Mouse (Mus musculus): ENCODE measurements around the gene Bcl2l1. TPM values are rescaled to one million over a fixed set of nuclear protein-coding genes. Genes with fewer than 3 reads are reported as not detected.

Bcl2l1 gene
- polyA plus RNA-seq, 1 experiment from 2014 or later = 74.3 TPM

DNA sequence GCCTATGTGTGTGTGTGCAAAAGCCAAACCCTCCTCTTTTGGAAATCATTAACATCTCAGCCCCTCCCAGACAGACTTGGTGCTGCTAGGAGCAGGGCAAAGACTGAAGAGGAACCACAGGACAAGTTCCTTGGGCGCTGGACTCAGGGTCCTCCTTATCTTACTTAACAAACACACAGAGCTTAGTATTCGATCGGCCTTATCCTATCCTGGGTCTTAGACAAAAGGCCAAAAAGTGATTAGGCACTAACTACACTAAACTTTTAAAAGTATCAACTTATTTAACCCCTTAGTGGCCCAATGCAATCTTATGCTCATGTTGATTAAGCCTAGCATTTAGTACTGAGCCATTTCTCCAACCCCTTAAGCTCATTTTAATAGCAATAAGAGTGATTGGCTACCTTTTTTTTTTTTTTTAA, 91.7 kb downstream of the Bcl2l1 start:
- Histone ChIP-seq H3K4me1 (ENCODE audit: control insufficient read depth, insufficient read depth, low read length) (peaks cover 34% of the 10 kb centered on the region), H3K9ac (ENCODE audit: low read length) (no peak overlapping the region), H3K9me3 (replicated peaks; ENCODE audit: control insufficient read depth, low read length) (no peaks in the 10 kb centered on the region), H3K27me3 (ENCODE audit: control insufficient read depth, insufficient read depth, low read length) (no peaks in the 10 kb centered on the region), H3K4me3 (ENCODE audit: low read length) (no peak overlapping the region), H3K4me2 (ENCODE audit: low read depth, low read length) (peak overlapping the region; percentile 83), H3K36me3 (ENCODE audit: control insufficient read depth, insufficient read depth) (no peaks in the 10 kb centered on the region), H3K27ac (ENCODE audit: low read length) (peak overlapping the region; percentile 86)
- no peak for ATAC-seq (replicated peaks; ENCODE audit: extremely low read depth, insufficient read depth, low FRiP score)
- WGBS = 15% methylated on average over 3 of the region's 3 CpGs

DNA sequence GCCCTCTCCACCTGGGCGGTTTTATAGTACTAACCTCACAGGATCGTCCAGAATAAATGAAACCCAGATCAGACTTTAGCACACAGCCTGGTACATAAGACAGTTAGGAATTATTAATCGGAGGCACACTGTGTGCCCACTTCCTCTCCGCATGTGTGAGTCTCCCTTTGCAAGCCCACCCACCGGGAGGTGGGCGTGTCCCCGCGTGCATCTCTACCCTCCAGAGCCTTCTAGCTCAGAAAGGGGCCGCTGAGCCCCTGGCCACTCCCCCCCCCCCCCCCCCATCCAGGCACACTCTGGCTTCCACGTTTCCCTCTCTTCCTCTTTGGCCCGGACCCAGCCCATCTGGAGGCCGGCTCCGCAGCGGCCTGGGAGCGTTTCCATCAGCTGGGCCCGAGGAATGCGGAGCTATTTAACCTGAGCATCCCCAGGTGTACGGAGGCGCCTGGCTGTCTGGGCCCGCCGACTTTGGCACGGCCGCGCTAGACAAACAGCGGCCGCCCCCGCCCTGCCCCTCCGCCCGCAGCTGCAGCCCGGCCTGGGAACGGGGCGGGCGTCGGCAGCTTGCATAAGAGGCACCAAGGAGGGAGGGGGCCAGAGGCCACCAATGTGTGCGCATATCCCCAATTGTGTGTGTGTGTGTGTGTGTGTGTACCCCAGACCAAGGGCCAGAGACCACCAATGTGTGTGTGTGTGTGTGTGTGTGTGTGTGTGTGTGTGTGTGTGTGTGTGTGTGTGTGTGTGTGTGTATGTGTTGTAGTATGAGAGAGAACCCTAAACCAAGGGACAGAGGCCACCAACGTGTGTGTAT, 92.3 kb downstream of the Bcl2l1 start:
- H3K9me3 ChIP-seq (replicated peaks; ENCODE audit: control insufficient read depth, low read length) = no peaks in the 10 kb centered on the region
- H3K9ac ChIP-seq (ENCODE audit: low read length) = peak overlapping the region; percentile 86
- H3K4me3 ChIP-seq (ENCODE audit: low read length) = peak overlapping the region; percentile 45
- H3K27me3 ChIP-seq (ENCODE audit: control insufficient read depth, insufficient read depth, low read length) = no peaks in the 10 kb centered on the region
- ATAC-seq (replicated peaks; ENCODE audit: extremely low read depth, insufficient read depth, low FRiP score) = peak; percentile 25
- peak overlapping the region; percentile 86 for H3K27ac ChIP-seq (ENCODE audit: low read length)
- H3K36me3 ChIP-seq (ENCODE audit: control insufficient read depth, insufficient read depth) = no peaks in the 10 kb centered on the region
- H3K4me2 ChIP-seq (ENCODE audit: low read depth, low read length) = peak overlapping the region; percentile 83
- whole genome bisulfite sequencing = 2% methylated on average over 33 of the region's 36 CpGs
- peaks cover 38% of the 10 kb centered on the region for H3K4me1 ChIP-seq (ENCODE audit: control insufficient read depth, insufficient read depth, low read length)

DNA sequence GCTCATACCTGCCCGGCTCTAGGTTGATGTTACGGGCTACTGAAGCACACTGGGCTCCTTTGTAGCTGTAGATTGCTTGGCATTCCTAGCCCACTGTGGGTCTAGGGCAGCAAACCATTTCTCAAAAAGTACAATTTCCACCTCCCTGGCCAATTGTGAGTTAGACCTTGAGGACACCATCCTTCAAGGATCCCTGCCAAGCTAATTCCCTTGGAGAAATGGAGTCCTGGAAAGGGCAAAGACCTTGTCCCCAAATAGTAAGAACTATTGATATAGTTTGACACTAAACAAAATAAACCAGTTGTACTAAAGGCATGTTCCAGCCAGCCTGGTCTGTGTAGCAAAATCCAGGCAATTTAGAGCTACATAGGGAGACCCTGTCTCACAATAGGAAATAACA, 93.2 kb downstream of the Bcl2l1 start:
- peak overlapping the region; percentile 83 for H3K4me2 ChIP-seq (ENCODE audit: low read depth, low read length)
- peak overlapping the region; percentile 70 for H3K4me3 ChIP-seq (ENCODE audit: low read length)
- peaks cover 38% of the 10 kb centered on the region for H3K4me1 ChIP-seq (ENCODE audit: control insufficient read depth, insufficient read depth, low read length)
- WGBS = 51% methylated on average over 2 of the region's 2 CpGs
- H3K27ac ChIP-seq (ENCODE audit: low read length) = peak overlapping the region; percentile 86
- no peaks in the 10 kb centered on the region for H3K36me3 ChIP-seq (ENCODE audit: control insufficient read depth, insufficient read depth)
- peak overlapping the region; percentile 86 for H3K9ac ChIP-seq (ENCODE audit: low read length)
- no peaks in the 10 kb centered on the region for H3K27me3 ChIP-seq (ENCODE audit: control insufficient read depth, insufficient read depth, low read length)
- no peak for ATAC-seq (replicated peaks; ENCODE audit: extremely low read depth, insufficient read depth, low FRiP score)
- no peaks in the 10 kb centered on the region for H3K9me3 ChIP-seq (replicated peaks; ENCODE audit: control insufficient read depth, low read length)

DNA sequence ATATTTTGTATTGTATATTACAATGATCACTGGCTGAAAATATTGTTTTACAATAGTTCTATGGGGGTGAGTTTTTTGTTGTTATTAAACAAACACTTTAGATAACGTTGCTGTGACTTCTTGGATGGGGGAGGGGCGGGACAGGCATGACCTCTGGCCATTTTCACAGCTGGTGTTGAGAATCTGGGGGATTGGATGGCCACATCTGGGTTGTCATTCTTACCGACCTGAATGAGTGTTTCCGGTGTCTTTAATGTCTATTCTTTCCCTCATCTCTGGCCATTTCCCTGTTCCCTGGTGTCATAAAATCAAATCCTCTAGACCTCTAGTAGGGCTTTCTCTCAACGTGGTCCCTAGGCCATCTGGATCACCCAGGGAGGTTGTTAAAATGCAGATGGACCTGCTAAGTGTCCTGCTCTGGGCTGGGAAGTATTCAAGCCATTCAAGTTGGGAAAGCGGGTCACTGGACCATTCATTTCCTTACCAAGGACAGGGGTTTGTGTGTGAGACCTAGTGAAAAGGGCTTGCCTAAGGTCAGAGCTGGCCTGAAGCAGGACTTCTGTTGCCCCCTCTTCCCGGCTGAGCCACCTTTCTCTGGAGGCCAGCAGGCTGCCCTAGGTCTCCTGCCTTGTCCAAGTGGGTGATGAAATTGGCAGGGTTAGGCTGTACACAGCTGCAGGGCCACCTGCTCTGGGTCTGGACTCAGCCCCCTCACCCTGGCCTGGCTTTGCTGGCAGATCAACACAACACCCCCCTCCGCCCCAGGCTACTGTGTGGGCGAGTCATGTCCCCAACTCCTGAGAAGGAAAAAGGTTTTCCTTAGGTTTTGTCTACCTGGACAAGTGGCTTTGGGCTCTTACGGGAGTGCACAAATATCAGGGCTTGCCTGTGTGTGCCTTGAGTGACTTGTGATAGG, 94.0 kb downstream of the Bcl2l1 start:
- Histone ChIP-seq H3K27ac (ENCODE audit: low read length) (peak overlapping the region; percentile 86), H3K27me3 (ENCODE audit: control insufficient read depth, insufficient read depth, low read length) (no peaks in the 10 kb centered on the region), H3K36me3 (ENCODE audit: control insufficient read depth, insufficient read depth) (no peaks in the 10 kb centered on the region), H3K4me2 (ENCODE audit: low read depth, low read length) (peak overlapping the region; percentile 83), H3K9ac (ENCODE audit: low read length) (peak overlapping the region; percentile 86), H3K4me1 (ENCODE audit: control insufficient read depth, insufficient read depth, low read length) (peaks cover 38% of the 10 kb centered on the region), H3K4me3 (ENCODE audit: low read length) (peak overlapping the region; percentile 70), H3K9me3 (replicated peaks; ENCODE audit: control insufficient read depth, low read length) (no peaks in the 10 kb centered on the region)
- no peak for ATAC-seq (replicated peaks; ENCODE audit: extremely low read depth, insufficient read depth, low FRiP score)
- WGBS = 26% methylated on average over 10 of the region's 10 CpGs

DNA sequence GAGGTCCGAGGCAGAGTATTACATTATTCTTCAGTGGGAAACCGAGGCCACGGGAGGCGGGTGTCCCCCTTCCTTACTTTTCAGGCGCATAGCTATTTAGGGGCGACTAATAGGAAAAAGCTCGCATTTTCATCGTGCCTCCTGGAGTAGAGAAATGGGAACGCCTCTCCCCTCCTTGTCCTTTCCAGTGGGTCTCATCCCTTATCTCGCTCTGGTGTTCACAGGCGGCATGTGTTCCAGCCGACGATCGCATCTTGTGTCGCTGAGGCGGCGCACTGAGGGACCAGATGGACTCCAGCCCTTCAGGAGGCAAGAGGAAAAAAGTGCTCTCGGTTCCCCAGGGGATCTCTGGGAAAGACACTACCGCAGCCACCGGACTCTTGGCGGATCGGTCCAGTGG, 94.8 kb downstream of the Bcl2l1 start:
- peak overlapping the region; percentile 86 for H3K27ac ChIP-seq (ENCODE audit: low read length)
- peak overlapping the region; percentile 83 for H3K4me2 ChIP-seq (ENCODE audit: low read depth, low read length)
- ATAC-seq (replicated peaks; ENCODE audit: extremely low read depth, insufficient read depth, low FRiP score) = no peak
- H3K4me1 ChIP-seq (ENCODE audit: control insufficient read depth, insufficient read depth, low read length) = peaks cover 31% of the 10 kb centered on the region
- no peaks in the 10 kb centered on the region for H3K27me3 ChIP-seq (ENCODE audit: control insufficient read depth, insufficient read depth, low read length)
- H3K4me3 ChIP-seq (ENCODE audit: low read length) = peak overlapping the region; percentile 70
- under 1% methylated on average over 22 of the region's 22 CpGs for WGBS
- H3K9me3 ChIP-seq (replicated peaks; ENCODE audit: control insufficient read depth, low read length) = no peaks in the 10 kb centered on the region
- peak overlapping the region; percentile 86 for H3K9ac ChIP-seq (ENCODE audit: low read length)
- H3K36me3 ChIP-seq (ENCODE audit: control insufficient read depth, insufficient read depth) = no peaks in the 10 kb centered on the region

DNA sequence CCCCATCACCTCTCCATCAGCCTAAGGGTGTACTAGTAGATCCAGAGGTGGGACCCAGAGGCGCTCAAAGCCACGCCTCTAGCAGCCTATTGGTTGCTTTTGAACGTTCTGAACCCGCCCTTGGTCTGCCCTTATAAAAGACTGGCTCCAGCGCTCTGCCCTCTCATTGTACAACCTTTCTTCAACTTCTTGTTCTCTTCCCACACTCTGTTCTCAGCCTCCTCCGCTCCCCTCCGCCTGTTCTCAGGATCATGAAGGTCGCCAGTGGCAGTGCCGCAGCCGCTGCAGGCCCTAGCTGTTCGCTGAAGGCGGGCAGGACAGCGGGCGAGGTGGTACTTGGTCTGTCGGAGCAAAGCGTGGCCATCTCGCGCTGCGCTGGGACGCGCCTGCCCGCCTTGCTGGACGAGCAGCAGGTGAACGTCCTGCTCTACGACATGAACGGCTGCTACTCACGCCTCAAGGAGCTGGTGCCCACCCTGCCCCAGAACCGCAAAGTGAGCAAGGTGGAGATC, 95.4 kb downstream of the Bcl2l1 start, which contains the start of gene Id1:
Gene Id1, plus strand, starts transcription at position 162 of the 512 bp plus-strand sequence.
- peak within 1 kb of the TSS; percentile 90 for H3K27ac ChIP-seq (ENCODE audit: low read length)
- peaks cover 25% of the 10 kb centered on the region for H3K4me1 ChIP-seq (ENCODE audit: control insufficient read depth, insufficient read depth, low read length)
- WGBS = under 1% methylated on average over 28 of the region's 28 CpGs
- peak; percentile 77 for ATAC-seq (replicated peaks; ENCODE audit: extremely low read depth, insufficient read depth, low FRiP score)
- no peaks in the 10 kb centered on the region for H3K27me3 ChIP-seq (ENCODE audit: control insufficient read depth, insufficient read depth, low read length)
- H3K4me3 ChIP-seq (ENCODE audit: low read length) = peak within 1 kb of the TSS; percentile 70
- H3K36me3 ChIP-seq (ENCODE audit: control insufficient read depth, insufficient read depth) = no peaks in the 10 kb centered on the region
- H3K9ac ChIP-seq (ENCODE audit: low read length) = peak within 1 kb of the TSS; percentile 86
- H3K4me2 ChIP-seq (ENCODE audit: low read depth, low read length) = peak within 1 kb of the TSS; percentile 83
- no peaks in the 10 kb centered on the region for H3K9me3 ChIP-seq (replicated peaks; ENCODE audit: control insufficient read depth, low read length)

DNA sequence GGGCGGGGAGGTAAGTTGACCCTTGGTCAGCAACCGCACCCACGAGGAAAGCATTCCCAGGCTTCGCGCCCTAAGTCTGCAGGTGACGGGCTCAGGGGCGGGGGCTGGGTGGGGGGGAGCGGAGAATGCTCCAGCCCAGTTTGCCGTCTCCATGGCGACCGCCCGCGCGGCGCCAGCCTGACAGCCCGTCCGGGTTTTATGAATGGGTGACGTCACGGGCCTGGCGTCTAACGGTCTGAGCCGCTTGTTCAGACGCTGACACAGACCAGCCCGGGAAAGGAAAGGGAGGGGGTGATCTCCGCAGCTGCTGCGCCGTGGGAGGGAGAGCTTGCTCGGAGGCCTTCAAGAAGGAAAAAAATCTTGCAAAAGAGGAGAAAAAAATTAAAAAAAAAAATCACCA, 96.5 kb downstream of the Bcl2l1 start:
- H3K4me2 ChIP-seq (ENCODE audit: low read depth, low read length) = peak overlapping the region; percentile 83
- peak; percentile 83 for ATAC-seq (replicated peaks; ENCODE audit: extremely low read depth, insufficient read depth, low FRiP score)
- H3K4me3 ChIP-seq (ENCODE audit: low read length) = peak overlapping the region; percentile 70
- peaks cover 30% of the 10 kb centered on the region for H3K4me1 ChIP-seq (ENCODE audit: control insufficient read depth, insufficient read depth, low read length)
- no peaks in the 10 kb centered on the region for H3K9me3 ChIP-seq (replicated peaks; ENCODE audit: control insufficient read depth, low read length)
- H3K9ac ChIP-seq (ENCODE audit: low read length) = peak overlapping the region; percentile 61
- 1% methylated on average over 28 of the region's 28 CpGs for WGBS
- H3K27ac ChIP-seq (ENCODE audit: low read length) = peak overlapping the region; percentile 90
- no peaks in the 10 kb centered on the region for H3K27me3 ChIP-seq (ENCODE audit: control insufficient read depth, insufficient read depth, low read length)
- H3K36me3 ChIP-seq (ENCODE audit: control insufficient read depth, insufficient read depth) = no peaks in the 10 kb centered on the region

DNA sequence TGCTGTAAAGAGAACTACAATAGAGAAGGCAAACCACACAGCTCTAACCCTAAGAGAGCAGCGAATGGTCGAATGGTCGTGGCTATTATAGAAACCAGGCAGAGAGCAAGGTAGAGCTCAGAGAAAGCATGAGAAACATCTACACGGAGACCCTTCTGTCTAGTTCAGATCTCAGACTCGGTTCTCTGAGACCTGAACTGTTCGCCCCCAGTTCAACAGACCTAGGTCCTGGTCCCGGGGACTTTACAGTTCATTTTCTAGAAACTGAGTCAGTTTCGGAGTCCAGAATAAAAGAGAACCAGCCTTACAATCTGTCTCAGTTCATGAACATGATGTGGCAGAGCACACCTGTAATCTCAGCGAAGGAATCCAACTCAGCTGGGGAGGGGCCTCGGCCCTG, 97.0 kb downstream of the Bcl2l1 start:
- peak overlapping the region; percentile 83 for H3K4me2 ChIP-seq (ENCODE audit: low read depth, low read length)
- H3K27me3 ChIP-seq (ENCODE audit: control insufficient read depth, insufficient read depth, low read length) = no peaks in the 10 kb centered on the region
- no peak for ATAC-seq (replicated peaks; ENCODE audit: extremely low read depth, insufficient read depth, low FRiP score)
- no peaks in the 10 kb centered on the region for H3K36me3 ChIP-seq (ENCODE audit: control insufficient read depth, insufficient read depth)
- H3K9ac ChIP-seq (ENCODE audit: low read length) = peak overlapping the region; percentile 61
- H3K9me3 ChIP-seq (replicated peaks; ENCODE audit: control insufficient read depth, low read length) = no peaks in the 10 kb centered on the region
- peak overlapping the region; percentile 70 for H3K4me3 ChIP-seq (ENCODE audit: low read length)
- H3K27ac ChIP-seq (ENCODE audit: low read length) = peak overlapping the region; percentile 80
- peaks cover 30% of the 10 kb centered on the region for H3K4me1 ChIP-seq (ENCODE audit: control insufficient read depth, insufficient read depth, low read length)
- 20% methylated on average over 10 of the region's 10 CpGs for WGBS
